Mouse (Mus musculus) cortical plate, adult 2 months (tissue): ENCODE data around the gene Tepsin.

Experiments
- CTCF ChIP-seq: fragments of 200-500 bp; IDR thresholded peaks from 2 replicates; pipeline ENCODE4 v1.5.1; 2011; ENCODE audit warnings: mild to moderate bottlenecking, control low read depth, low read length; ENCODE audit not compliant: insufficient read depth; ENCODE audit errors: extremely low read depth
- POLR2A ChIP-seq: fragments of 200-500 bp; IDR thresholded peaks from 2 replicates; pipeline ENCODE4 v1.6.1; 2011; ENCODE audit warnings: mild to moderate bottlenecking, low read length, control low read depth; ENCODE audit not compliant: insufficient read depth; ENCODE audit errors: extremely low read depth

DNA sequence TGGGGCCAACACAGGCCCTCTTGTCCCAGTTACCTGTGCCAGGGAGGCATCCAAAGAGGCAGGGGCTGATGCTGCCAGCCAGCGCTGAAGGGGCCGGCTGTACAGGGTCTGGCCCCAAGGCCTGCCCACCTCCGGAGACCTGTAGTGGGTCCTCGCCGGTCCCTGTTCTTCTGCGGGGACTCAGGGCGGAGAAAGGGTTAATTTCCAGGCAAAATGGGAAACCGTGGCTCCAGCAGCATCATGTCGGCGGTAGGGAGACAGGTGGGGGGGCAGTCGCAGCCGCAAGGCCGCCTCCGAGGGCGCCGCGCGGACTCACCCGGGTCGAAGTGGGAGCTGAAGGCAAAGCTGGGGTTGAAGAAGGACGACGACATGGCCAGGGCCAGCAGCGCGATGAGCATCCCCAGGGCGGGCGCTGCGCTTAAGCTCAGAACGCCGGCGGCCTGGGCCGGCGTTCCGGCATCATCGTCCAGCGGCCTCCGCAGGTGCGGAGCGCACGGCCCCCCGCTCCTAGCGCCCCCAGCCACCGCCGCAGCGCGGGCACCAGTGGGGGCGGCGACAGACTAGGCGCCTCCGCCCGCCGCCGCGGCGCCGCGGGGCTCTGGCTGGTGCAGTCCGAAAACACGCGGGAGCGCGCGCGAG lies 51.9 kb downstream of the Tepsin start, which contains the start of gene Aatk:
- TF ChIP-seq POLR2A = no peak
- TF ChIP-seq CTCF = no peak
